Mouse (Mus musculus): ENCODE results near the gene Plagl1. TPM values are rescaled to one million over a fixed set of nuclear protein-coding genes. Genes with fewer than 3 reads are reported as not detected.
A peak's percentile ranks its signal among the peaks of the same experiment; 100 is the strongest.

Gene Plagl1
- total and polyA plus RNA-seq, 3 experiments, result 0.48 to 1.7 (median 0.87) TPM

GRCm38 (mm10) chr10:13082459-13082858 is 22.2 kb downstream of the Plagl1 start:
- DNase-seq (ENCODE audit: extremely low read depth), result no peak
- Histone ChIP-seq H3K27ac (ENCODE audit: insufficient read depth, low read depth) (no peak overlapping the region), H3K27me3 (replicated peaks) (no peaks in the 10 kb centered on the region), H3K36me3 (replicated peaks in 1 of 2; ENCODE audit: control insufficient read depth in 1 of 2, insufficient read depth in 1 of 2, low read length in 1 of 2) (no peaks in the 10 kb centered on the region), H3K9me3 (replicated peaks; ENCODE audit: low read length) (no peaks in the 10 kb centered on the region), H3K4me2 (ENCODE audit: insufficient read depth, low read depth, poor library complexity, severe bottlenecking) (no peak overlapping the region), H3K4me1 (ENCODE audit: control insufficient read depth in 1 of 2, insufficient read depth in 2 of 2) (peaks cover 0 to 3% of the 10 kb centered on the region in 2 experiments; a peak in 1 of 4 replicates), H3K4me3 (replicated peaks in 1 of 3; ENCODE audit: low read depth in 2 of 3, low read length in 2 of 3, poor library complexity in 1 of 3) (no peak overlapping the region), H3K79me2 (replicated peaks; ENCODE audit: control insufficient read depth, extremely low read depth, insufficient read depth, poor library complexity, severe bottlenecking) (no peaks in the 10 kb centered on the region), H3K9ac (ENCODE audit: insufficient read depth, low read depth) (no peak overlapping the region)
- no peak for TF ChIP-seq RAD21 (IDR thresholded peaks at IDR 0.05; ENCODE audit: low read depth, low read length)
- TF ChIP-seq E2F4 (IDR thresholded peaks at IDR 0.05; ENCODE audit: insufficient replicate concordance, low read depth, low read length), result no peak
- TF ChIP-seq USF2 (conservative IDR thresholded peaks at IDR 0.05; ENCODE audit: low read depth, low read length), result no peak
- no peak for TF ChIP-seq PAX5 (IDR thresholded peaks at IDR 0.05; ENCODE audit: low read length)
- TF ChIP-seq MYC (IDR thresholded peaks at IDR 0.05; ENCODE audit: low read depth, low read length), result no peak
- no peak for TF ChIP-seq USF1 (IDR thresholded peaks at IDR 0.05; ENCODE audit: low read depth, low read length)
- TF ChIP-seq JUND (conservative IDR thresholded peaks at IDR 0.05; ENCODE audit: low read depth, low read length), result no peak
- TF ChIP-seq ETS1 (conservative IDR thresholded peaks at IDR 0.05; ENCODE audit: low read depth, low read length), result no peak
- TF ChIP-seq MEF2A (IDR thresholded peaks at IDR 0.05; ENCODE audit: borderline replicate concordance, low read depth, low read length), result no peak
- no peak for TF ChIP-seq SIN3A (IDR thresholded peaks at IDR 0.05; ENCODE audit: low read length)
- no peak for TF ChIP-seq BHLHE40 (IDR thresholded peaks at IDR 0.05; ENCODE audit: low read depth, low read length)
- TF ChIP-seq RCOR1 (conservative IDR thresholded peaks at IDR 0.05; ENCODE audit: low read depth, low read length), result no peak
- dilution Hi-C loops (cut with MboI; ENCODE audit: extremely low pct_ligation_motif_present, extremely low pct_unique_long_range_greater_than_20kb, low sequenced_read_pairs), result no loop called here
- in situ Hi-C loops (cut with MboI; ENCODE audit: low pct_ligation_motif_present, low pct_unique_long_range_greater_than_20kb, low sequenced_read_pairs), result no loop called here

GRCm38 (mm10) chr10:13090596-13091424 is 30.5 kb downstream of the Plagl1 start:
- in situ Hi-C loops (cut with MboI; ENCODE audit: low pct_ligation_motif_present, low pct_unique_long_range_greater_than_20kb, low sequenced_read_pairs), result loop anchor here (5.0 kb wide), 1 partner anchor 336 kb away; no protein-coding TSS in a partner anchor
- Histone ChIP-seq H3K79me2 (replicated peaks; ENCODE audit: control insufficient read depth, extremely low read depth, insufficient read depth, poor library complexity, severe bottlenecking) (no peaks in the 10 kb centered on the region), H3K27ac (ENCODE audit: insufficient read depth, low read depth) (no peak overlapping the region), H3K4me1 (ENCODE audit: control insufficient read depth in 1 of 2, insufficient read depth in 2 of 2) (no peaks in the 10 kb centered on the region), H3K27me3 (replicated peaks) (no peaks in the 10 kb centered on the region), H3K9ac (ENCODE audit: insufficient read depth, low read depth) (no peak overlapping the region; the same call in 1 of the 2 replicates), H3K9me3 (replicated peaks; ENCODE audit: low read length) (peaks cover 5% of the 10 kb centered on the region), H3K36me3 (replicated peaks in 1 of 2; ENCODE audit: control insufficient read depth in 1 of 2, insufficient read depth in 1 of 2, low read length in 1 of 2) (no peaks in the 10 kb centered on the region), H3K4me3 (replicated peaks in 1 of 3; ENCODE audit: low read depth in 2 of 3, low read length in 2 of 3, poor library complexity in 1 of 3) (peak overlapping the region in 1 of 3 experiments; percentile 36), H3K4me2 (ENCODE audit: insufficient read depth, low read depth, poor library complexity, severe bottlenecking) (peak overlapping the region; percentile 42)
- TF ChIP-seq PAX5 (IDR thresholded peaks at IDR 0.05; ENCODE audit: low read length) (no peak), CHD1 (IDR thresholded peaks at IDR 0.05; ENCODE audit: low read depth, low read length) (no peak), ETS1 (conservative IDR thresholded peaks at IDR 0.05; ENCODE audit: low read depth, low read length) (no peak), TCF12 (IDR thresholded peaks at IDR 0.05; ENCODE audit: low read depth, low read length) (0 out of 2 replicates have a peak, but pooled peaks have one; percentile 1), RCOR1 (conservative IDR thresholded peaks at IDR 0.05; ENCODE audit: low read depth, low read length) (no peak), BHLHE40 (IDR thresholded peaks at IDR 0.05; ENCODE audit: low read depth, low read length) (peak; percentile 71), POLR2A (IDR thresholded peaks at IDR 0.05; ENCODE audit: low read depth, low read length) (no peak), ELF1 (IDR thresholded peaks at IDR 0.05; ENCODE audit: low read depth, low read length) (no peak), TBP (conservative IDR thresholded peaks at IDR 0.05; ENCODE audit: low read depth, low read length) (no peak), USF1 (IDR thresholded peaks at IDR 0.05; ENCODE audit: low read depth, low read length) (peak; percentile 18), NRF1 (IDR thresholded peaks at IDR 0.05; ENCODE audit: low read depth, low read length) (no peak)
- dilution Hi-C loops (cut with MboI; ENCODE audit: extremely low pct_ligation_motif_present, extremely low pct_unique_long_range_greater_than_20kb, low sequenced_read_pairs), result no loop called here
- no peak for DNase-seq (ENCODE audit: extremely low read depth)

Data from CH12.LX (cell line).